Mouse (Mus musculus): Measurements from ENCODE around the gene Endog. TPM values are rescaled to one million over a fixed set of nuclear protein-coding genes. Genes with fewer than 3 reads are reported as not detected.
"Not testable (repeated sequence)": the region's sequence is repeated elsewhere in the genome, so short reads cannot be mapped to it uniquely, and the experiment has no call there.

The Endog gene
- polyA plus RNA-seq, 1 experiment from 2014 or later, result 37.0 TPM

DNA sequence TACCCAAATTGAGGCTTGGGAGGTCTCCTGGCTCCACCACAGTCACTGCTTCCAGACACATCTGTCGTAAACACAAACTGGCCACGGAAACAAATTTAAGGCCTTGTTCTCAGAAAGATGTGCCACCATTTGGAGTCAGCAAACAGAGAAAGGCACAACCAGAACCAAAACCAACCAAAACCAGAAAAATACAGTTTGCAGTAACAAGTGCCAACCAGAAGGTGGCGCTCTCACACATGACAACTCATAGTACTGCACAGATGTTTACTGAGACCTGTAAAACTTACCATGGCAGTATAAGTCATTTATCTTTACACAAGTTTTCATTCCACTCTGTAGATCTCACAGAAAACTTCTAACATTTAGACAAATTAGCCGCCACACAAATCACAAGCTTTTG lies 4.6 kb upstream of the Endog start:
- ATAC-seq (ENCODE audit: insufficient number of reproducible peaks, low FRiP score), result no peak
- H3K4me2 ChIP-seq, result no peak overlapping the region
- H3K4me3 ChIP-seq, result no peak overlapping the region
- no peak overlapping the region for H3K9ac ChIP-seq
- peaks cover 24% of the 10 kb centered on the region for H3K9me3 ChIP-seq (replicated peaks)
- 52% methylated on average over 4 of the region's 4 CpGs for WGBS
- H3K4me1 ChIP-seq (replicated peaks), result 0 out of 2 replicates have a peak, but pooled peaks cover 3% of the 10 kb centered on the region
- no peaks in the 10 kb centered on the region for H3K36me3 ChIP-seq
- H3K27me3 ChIP-seq (replicated peaks), result no peaks in the 10 kb centered on the region
- no peak overlapping the region for H3K27ac ChIP-seq (ENCODE audit: poor library complexity, severe bottlenecking)

- H3K9ac ChIP-seq, result peak overlapping the region; percentile 77
- 0 out of 2 replicates have a peak, but pooled peaks have one; percentile 38 for ATAC-seq (ENCODE audit: insufficient number of reproducible peaks, low FRiP score)
- no peaks in the 10 kb centered on the region for H3K27me3 ChIP-seq (replicated peaks)
- peak overlapping the region; percentile 90 for H3K4me2 ChIP-seq
- H3K4me1 ChIP-seq (replicated peaks), result peaks cover 12% of the 10 kb centered on the region
- under 1% methylated on average over 19 of the region's 19 CpGs for WGBS
- peak overlapping the region; percentile 63 for H3K4me3 ChIP-seq
- peaks cover 46% of the 10 kb centered on the region for H3K36me3 ChIP-seq
- peak overlapping the region; percentile 88 for H3K27ac ChIP-seq (ENCODE audit: poor library complexity, severe bottlenecking)
- H3K9me3 ChIP-seq (replicated peaks), result peaks cover 17% of the 10 kb centered on the region
These were observed 697 bp downstream of the Endog start for GRCm38 (mm10) chr2:30171997-30172382.

GRCm38 (mm10) chr2:30173541-30174240 lies 2.4 kb downstream of the Endog start:
- Histone ChIP-seq H3K9ac (no peak overlapping the region), H3K9me3 (replicated peaks) (peaks cover 5% of the 10 kb centered on the region; the same call in 1 of the 2 replicates), H3K36me3 (peaks cover 50% of the 10 kb centered on the region), H3K27ac (ENCODE audit: poor library complexity, severe bottlenecking) (no peak overlapping the region), H3K4me1 (replicated peaks) (peaks cover 20% of the 10 kb centered on the region), H3K4me2 (no peak overlapping the region), H3K27me3 (replicated peaks) (no peaks in the 10 kb centered on the region), H3K4me3 (no peak overlapping the region)
- WGBS, result 92% methylated on average over 20 of the region's 20 CpGs
- no peak for ATAC-seq (ENCODE audit: insufficient number of reproducible peaks, low FRiP score)

DNA sequence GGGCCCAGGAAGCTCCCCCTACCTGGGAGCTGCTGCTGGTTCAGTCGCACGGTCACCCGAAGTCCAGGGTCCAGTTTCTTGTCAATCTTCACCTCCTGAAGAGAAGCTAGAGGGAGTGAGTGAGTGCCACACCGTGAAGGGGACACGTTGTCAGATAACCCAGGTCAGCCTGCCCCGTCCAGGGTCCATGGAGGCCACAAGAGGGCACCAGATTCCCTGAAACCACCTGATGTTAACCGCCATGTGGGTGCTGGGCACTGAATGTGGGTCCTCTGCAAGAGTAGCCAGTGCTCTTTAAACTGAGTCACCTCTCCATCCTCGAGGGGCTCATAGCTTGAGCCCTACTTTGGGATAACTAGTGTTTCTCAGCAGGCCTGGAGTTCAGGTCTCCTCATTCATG lies 4.6 kb downstream of the Endog start:
- Histone ChIP-seq H3K9ac (no peak overlapping the region), H3K4me3 (no peak overlapping the region), H3K27ac (ENCODE audit: poor library complexity, severe bottlenecking) (no peak overlapping the region), H3K9me3 (replicated peaks) (peaks cover 5% of the 10 kb centered on the region; the same call in 1 of the 2 replicates), H3K4me2 (no peak overlapping the region), H3K36me3 (peaks cover 50% of the 10 kb centered on the region), H3K4me1 (replicated peaks) (peaks cover 20% of the 10 kb centered on the region), H3K27me3 (replicated peaks) (no peaks in the 10 kb centered on the region)
- no peak for ATAC-seq (ENCODE audit: insufficient number of reproducible peaks, low FRiP score)
- WGBS, result 74% methylated on average over 8 of the region's 8 CpGs

GRCm38 (mm10) chr2:30176561-30176960 lies 5.3 kb downstream of the Endog start:
- Histone ChIP-seq H3K36me3 (peaks cover 50% of the 10 kb centered on the region), H3K27me3 (replicated peaks) (no peaks in the 10 kb centered on the region), H3K4me3 (no peak overlapping the region), H3K4me2 (no peak overlapping the region), H3K4me1 (replicated peaks) (peaks cover 18% of the 10 kb centered on the region), H3K9me3 (replicated peaks) (peaks cover 5% of the 10 kb centered on the region; the same call in 1 of the 2 replicates), H3K27ac (ENCODE audit: poor library complexity, severe bottlenecking) (no peak overlapping the region), H3K9ac (no peak overlapping the region)
- ATAC-seq (ENCODE audit: insufficient number of reproducible peaks, low FRiP score), result no peak
- WGBS, result 98% methylated on average over 2 of the region's 2 CpGs

- H3K9ac ChIP-seq, result peak within 1 kb of the TSS; percentile 81
These were observed 6.7 kb downstream of the Endog start, which contains the start of gene Spout1 for GRCm38 (mm10) chr2:30177700-30178675. Spout1 (minus strand) TSS chr2:30178459.

GRCm38 (mm10) chr2:30178711-30179110 lies 7.4 kb downstream of the Endog start:
- not testable (repeated sequence) for H3K27ac ChIP-seq (ENCODE audit: poor library complexity, severe bottlenecking); H3K9me3 ChIP-seq (replicated peaks); H3K27me3 ChIP-seq (replicated peaks); H3K9ac ChIP-seq; ATAC-seq (ENCODE audit: insufficient number of reproducible peaks, low FRiP score)
- Histone ChIP-seq H3K4me2 (peak overlapping the region; percentile 83), H3K4me3 (peak overlapping the region; percentile 77), H3K36me3 (peaks cover 36% of the 10 kb centered on the region), H3K4me1 (replicated peaks) (peaks cover 10% of the 10 kb centered on the region)
- WGBS, result 53% methylated on average over 7 of the region's 7 CpGs

More at GRCm38 (mm10) chr2:30177700-30178675, 6.7 kb downstream of the Endog start, which contains the start of gene Spout1:
- H3K27ac ChIP-seq (ENCODE audit: poor library complexity, severe bottlenecking), result no peak within 1 kb of the TSS
- WGBS, result 3% methylated on average over 54 of the region's 54 CpGs
- H3K4me3 ChIP-seq, result peak within 1 kb of the TSS; percentile 77
- peaks cover 5% of the 10 kb centered on the region; the same call in 1 of the 2 replicates for H3K9me3 ChIP-seq (replicated peaks)
- H3K27me3 ChIP-seq (replicated peaks), result no peaks in the 10 kb centered on the region
- H3K4me2 ChIP-seq, result peak within 1 kb of the TSS; percentile 83
- H3K4me1 ChIP-seq (replicated peaks), result peaks cover 10% of the 10 kb centered on the region
- H3K36me3 ChIP-seq, result peaks cover 43% of the 10 kb centered on the region
- ATAC-seq (ENCODE audit: insufficient number of reproducible peaks, low FRiP score), result peak; percentile 96

- no peak overlapping the region for H3K9ac ChIP-seq
- no peak for ATAC-seq (ENCODE audit: insufficient number of reproducible peaks, low FRiP score)
- H3K4me3 ChIP-seq, result no peak overlapping the region
These were observed 11.1 kb downstream of the Endog start for GRCm38 (mm10) chr2:30182424-30182823.

DNA sequence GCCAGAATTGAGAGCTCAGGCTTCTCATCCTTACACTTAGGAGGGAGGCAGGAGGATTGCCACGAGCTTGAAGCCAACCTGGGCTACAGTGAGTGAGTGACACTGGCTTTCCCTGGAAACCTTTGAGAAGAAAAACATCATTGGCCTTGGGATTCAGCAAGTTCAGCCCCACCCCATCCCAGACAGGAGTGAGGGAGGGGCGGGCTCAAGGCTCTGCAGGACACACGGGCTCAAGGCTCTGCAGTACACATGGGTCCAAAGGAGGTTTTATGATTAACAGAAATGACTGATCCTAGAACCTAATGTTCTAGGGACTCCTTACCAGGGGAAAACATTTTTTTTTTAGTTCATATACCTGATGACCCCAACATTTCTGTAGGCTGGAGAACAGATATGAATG lies 12.4 kb downstream of the Endog start:
- H3K9ac ChIP-seq, result no peak overlapping the region
- peaks cover 14% of the 10 kb centered on the region for H3K9me3 ChIP-seq (replicated peaks)
- no peak overlapping the region for H3K4me2 ChIP-seq
- H3K36me3 ChIP-seq, result peaks cover 16% of the 10 kb centered on the region
- H3K27me3 ChIP-seq (replicated peaks), result no peaks in the 10 kb centered on the region
- H3K4me3 ChIP-seq, result no peak overlapping the region
- WGBS, result 71% methylated on average over 3 of the region's 3 CpGs
- ATAC-seq (ENCODE audit: insufficient number of reproducible peaks, low FRiP score), result no peak
- H3K4me1 ChIP-seq (replicated peaks), result 0 out of 2 replicates have a peak, but pooled peaks cover 4% of the 10 kb centered on the region
- H3K27ac ChIP-seq (ENCODE audit: poor library complexity, severe bottlenecking), result no peak overlapping the region

More at GRCm38 (mm10) chr2:30182424-30182823, 11.1 kb downstream of the Endog start:
- peaks cover 14% of the 10 kb centered on the region for H3K9me3 ChIP-seq (replicated peaks)
- WGBS, result 88% methylated on average over 2 of the region's 2 CpGs
- peaks cover 9% of the 10 kb centered on the region for H3K4me1 ChIP-seq (replicated peaks)
- no peaks in the 10 kb centered on the region for H3K27me3 ChIP-seq (replicated peaks)
- H3K4me2 ChIP-seq, result no peak overlapping the region
- H3K27ac ChIP-seq (ENCODE audit: poor library complexity, severe bottlenecking), result no peak overlapping the region
- peaks cover 16% of the 10 kb centered on the region for H3K36me3 ChIP-seq

DNA sequence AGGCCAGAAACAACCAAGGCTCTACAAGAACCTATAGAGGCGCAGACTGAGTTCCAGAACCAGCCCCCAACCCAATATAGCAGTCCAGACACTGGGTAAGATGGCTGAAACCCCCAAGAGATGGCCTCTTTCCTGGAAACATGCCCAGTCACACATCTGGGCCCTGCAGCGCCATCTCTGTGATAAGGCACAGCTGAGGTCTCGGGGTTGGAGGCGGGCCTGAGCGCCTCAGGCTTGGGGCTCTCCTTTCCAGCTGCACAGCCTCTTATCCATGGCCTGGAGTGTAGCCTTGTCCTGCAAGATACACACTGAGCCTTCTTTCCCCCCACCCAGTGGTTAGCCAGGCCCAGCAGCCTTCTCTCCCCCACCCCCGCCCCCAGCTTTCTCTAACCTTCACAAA lies 14.0 kb downstream of the Endog start:
- WGBS, result 67% methylated on average over 6 of the region's 6 CpGs
- H3K27me3 ChIP-seq (replicated peaks), result no peaks in the 10 kb centered on the region
- no peak overlapping the region for H3K27ac ChIP-seq (ENCODE audit: poor library complexity, severe bottlenecking)
- H3K4me1 ChIP-seq (replicated peaks), result 0 out of 2 replicates have a peak, but pooled peaks cover 4% of the 10 kb centered on the region
- H3K9me3 ChIP-seq (replicated peaks), result peaks cover 14% of the 10 kb centered on the region
- no peak overlapping the region for H3K4me2 ChIP-seq
- peak; percentile 80 for ATAC-seq (ENCODE audit: insufficient number of reproducible peaks, low FRiP score)
- H3K4me3 ChIP-seq, result no peak overlapping the region
- H3K36me3 ChIP-seq, result peaks cover 19% of the 10 kb centered on the region
- H3K9ac ChIP-seq, result no peak overlapping the region

DNA sequence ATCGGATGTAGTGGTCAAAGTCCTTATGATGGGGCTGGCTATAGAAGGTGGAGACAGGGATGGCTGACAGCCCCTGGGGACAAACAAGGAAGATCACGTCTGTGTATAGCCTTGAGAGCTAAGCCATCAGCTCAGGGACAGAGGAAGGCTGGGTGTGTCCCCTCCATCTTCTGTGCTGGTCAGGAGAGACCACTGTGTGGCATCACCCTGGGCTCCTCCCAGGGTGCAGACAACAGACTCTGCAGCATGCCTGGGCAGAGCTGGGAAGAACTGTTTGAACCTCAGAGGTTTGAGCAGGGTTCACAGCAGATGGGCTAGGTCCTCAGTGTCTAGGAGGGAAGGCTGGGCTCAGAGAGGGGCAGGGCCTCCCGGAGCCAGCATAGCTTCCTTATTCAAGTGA lies 14.4 kb downstream of the Endog start:
- Histone ChIP-seq H3K4me3 (no peak overlapping the region), H3K27me3 (replicated peaks) (no peaks in the 10 kb centered on the region), H3K4me2 (no peak overlapping the region), H3K9ac (no peak overlapping the region), H3K9me3 (replicated peaks) (peaks cover 14% of the 10 kb centered on the region), H3K27ac (ENCODE audit: poor library complexity, severe bottlenecking) (no peak overlapping the region), H3K36me3 (peaks cover 19% of the 10 kb centered on the region), H3K4me1 (replicated peaks) (0 out of 2 replicates have a peak, but pooled peaks cover 4% of the 10 kb centered on the region)
- WGBS, result 74% methylated on average over 3 of the region's 3 CpGs
- ATAC-seq (ENCODE audit: insufficient number of reproducible peaks, low FRiP score), result peak; percentile 16; the same call in 1 of the 2 replicates

Data from heart, embryonic 12.5 days (tissue).